Mouse (Mus musculus) CD4-positive, CD25-positive, alpha-beta regulatory T cell, adult 2 months (primary cell): Measurements from ENCODE around the gene Dennd5b.
A peak's percentile ranks its signal among the peaks of the same experiment; 100 is the strongest.

ENCODE experiments used
- DNase-seq: peaks from one replicate; pipeline ENCODE4 v3.0.0-alpha.2; 2012; ENCODE audit warnings: low read depth, low spot score

The Dennd5b gene

GRCm38 (mm10) chr6:149101943-149102243, 413 bp upstream of the Dennd5b start:
- DNase-seq = no peak

- DNase-seq = peak; percentile 5
Measured at GRCm38 (mm10) chr6:149100174-149101075, 1.1 kb downstream of the Dennd5b start.

- no peak for DNase-seq
Measured at GRCm38 (mm10) chr6:149098993-149099392, 2.5 kb downstream of the Dennd5b start.

- DNase-seq = no peak
Measured at GRCm38 (mm10) chr6:149097276-149097675, 4.2 kb downstream of the Dennd5b start.

GRCm38 (mm10) chr6:149096233-149096632, 5.2 kb downstream of the Dennd5b start:
- DNase-seq = no peak

GRCm38 (mm10) chr6:149095389-149095788, 6.1 kb downstream of the Dennd5b start:
- DNase-seq = no peak

- no peak for DNase-seq
Measured at GRCm38 (mm10) chr6:149094555-149094954, 6.9 kb downstream of the Dennd5b start.

GRCm38 (mm10) chr6:149093465-149093864, 8.0 kb downstream of the Dennd5b start:
- DNase-seq = no peak

GRCm38 (mm10) chr6:149092406-149092805, 9.1 kb downstream of the Dennd5b start:
- no peak for DNase-seq

GRCm38 (mm10) chr6:149077136-149077808, 24.2 kb downstream of the Dennd5b start:
- no peak for DNase-seq

GRCm38 (mm10) chr6:149073854-149074253, 27.6 kb downstream of the Dennd5b start:
- no peak for DNase-seq

GRCm38 (mm10) chr6:149072873-149073272, 28.6 kb downstream of the Dennd5b start:
- DNase-seq = no peak

- DNase-seq = no peak
Measured at GRCm38 (mm10) chr6:149070592-149071124, 30.8 kb downstream of the Dennd5b start.

GRCm38 (mm10) chr6:149063382-149063781, 38.1 kb downstream of the Dennd5b start:
- no peak for DNase-seq

- no peak for DNase-seq
Measured at GRCm38 (mm10) chr6:149060670-149061387, 40.7 kb downstream of the Dennd5b start.

GRCm38 (mm10) chr6:149057947-149058391, 43.5 kb downstream of the Dennd5b start:
- peak; percentile 35 for DNase-seq

- no peak for DNase-seq
Measured at GRCm38 (mm10) chr6:149054780-149055179, 46.7 kb downstream of the Dennd5b start.

GRCm38 (mm10) chr6:149050978-149051723, 50.3 kb downstream of the Dennd5b start:
- no peak for DNase-seq

- DNase-seq = no peak
Measured at GRCm38 (mm10) chr6:149040099-149040498, 61.4 kb downstream of the Dennd5b start.

- no peak for DNase-seq
Measured at GRCm38 (mm10) chr6:149032198-149032597, 69.3 kb downstream of the Dennd5b start.

GRCm38 (mm10) chr6:149031377-149031776, 70.1 kb downstream of the Dennd5b start:
- no peak for DNase-seq
